Mouse (Mus musculus) spleen, adult 12 weeks (tissue): Measurements from ENCODE around the gene Hfe2.

Experiments used
- DNase-seq: peaks from one replicate; pipeline ENCODE4 v3.0.0; 2022; ENCODE audit warnings: low spot score

Gene Hfe2

GRCm38 (mm10) chr3:96558668-96559196 is 33.8 kb downstream of the Hfe2 start:
- DNase-seq = peak; percentile 18

GRCm38 (mm10) chr3:96559398-96559910 is 34.5 kb downstream of the Hfe2 start:
- DNase-seq = peak; percentile 21

GRCm38 (mm10) chr3:96559911-96560850 is 35.2 kb downstream of the Hfe2 start:
- DNase-seq = no peak

GRCm38 (mm10) chr3:96560881-96561668 is 36.1 kb downstream of the Hfe2 start:
- no peak for DNase-seq

- no peak for DNase-seq
These were observed 37.1 kb downstream of the Hfe2 start for GRCm38 (mm10) chr3:96561946-96562681.

- no peak for DNase-seq
These were observed 38.3 kb downstream of the Hfe2 start for GRCm38 (mm10) chr3:96563267-96563666.

- DNase-seq = no peak
These were observed 39.1 kb downstream of the Hfe2 start for GRCm38 (mm10) chr3:96563911-96564632.

GRCm38 (mm10) chr3:96564633-96565032 is 39.7 kb downstream of the Hfe2 start:
- peak; percentile 34 for DNase-seq

GRCm38 (mm10) chr3:96565105-96565504 is 40.1 kb downstream of the Hfe2 start:
- no peak for DNase-seq

- DNase-seq = no peak
These were observed 41.9 kb downstream of the Hfe2 start for GRCm38 (mm10) chr3:96566661-96567450.

GRCm38 (mm10) chr3:96568605-96569004 is 43.6 kb downstream of the Hfe2 start:
- no peak for DNase-seq

GRCm38 (mm10) chr3:96569506-96569905 is 44.5 kb downstream of the Hfe2 start:
- DNase-seq = no peak

- no peak for DNase-seq
These were observed 45.1 kb downstream of the Hfe2 start for GRCm38 (mm10) chr3:96569966-96570605.

- DNase-seq = no peak
These were observed 45.7 kb downstream of the Hfe2 start for GRCm38 (mm10) chr3:96570643-96571042.

GRCm38 (mm10) chr3:96571336-96571735 is 46.4 kb downstream of the Hfe2 start:
- DNase-seq = no peak

- DNase-seq = no peak
These were observed 47.1 kb downstream of the Hfe2 start for GRCm38 (mm10) chr3:96571896-96572698.

- DNase-seq = no peak
These were observed 48.9 kb downstream of the Hfe2 start for GRCm38 (mm10) chr3:96573611-96574511.
